Mouse (Mus musculus): ENCODE measurements around the gene Ino80b.

The Ino80b gene

DNA sequence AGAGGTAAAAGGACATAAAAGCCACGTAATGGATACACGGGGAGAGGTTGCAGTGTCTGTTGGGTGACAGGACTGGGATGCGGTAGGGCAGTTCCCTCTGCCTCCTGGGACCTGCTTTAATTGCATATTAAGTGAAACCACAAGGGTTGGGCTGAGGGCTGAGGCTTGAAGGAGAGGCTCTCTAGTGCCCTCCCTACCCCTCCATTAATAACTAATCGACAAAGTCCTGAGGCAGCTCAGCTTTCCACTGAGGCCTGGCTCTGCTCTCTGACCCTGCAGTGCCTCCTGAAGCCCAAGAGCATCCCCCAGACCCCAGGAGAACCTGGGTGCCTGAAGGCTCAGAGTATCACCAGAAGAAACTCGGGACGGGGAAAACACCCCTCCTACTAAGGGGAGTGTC is 40.8 kb downstream of the Ino80b start:
- DNase-seq (ENCODE audit: low spot score): no peak

DNA sequence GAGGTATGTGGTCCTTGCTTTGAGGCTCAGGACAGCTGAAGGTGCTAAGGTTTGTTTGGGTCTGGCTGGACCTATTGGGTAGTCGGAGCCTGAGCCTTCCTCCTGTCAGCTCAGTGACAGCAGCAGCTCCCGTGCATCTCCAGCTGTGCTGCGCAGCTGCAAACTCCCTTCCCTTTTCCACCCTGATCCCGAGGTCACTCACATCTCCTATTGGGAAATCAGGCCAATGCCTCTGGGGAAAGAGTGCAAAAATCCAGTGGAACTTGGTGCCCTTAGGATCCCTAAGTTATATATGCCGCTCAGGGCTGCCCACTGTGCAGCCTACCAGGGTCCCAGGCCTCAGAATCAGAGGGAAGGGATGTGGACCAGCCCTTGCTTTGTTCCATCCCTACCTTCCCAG is 41.7 kb downstream of the Ino80b start:
- no peak for DNase-seq (ENCODE audit: low spot score)

- DNase-seq (ENCODE audit: low spot score): no peak
These were observed 45.0 kb downstream of the Ino80b start for GRCm38 (mm10) chr6:83080210-83080609.

- peak; percentile 98 for DNase-seq (ENCODE audit: low spot score)
These were observed 46.8 kb downstream of the Ino80b start for GRCm38 (mm10) chr6:83078324-83078858.

- no peak for DNase-seq (ENCODE audit: low spot score)
These were observed 47.5 kb downstream of the Ino80b start, which contains the start of gene Pcgf1 for GRCm38 (mm10) chr6:83077630-83078323. TSS of gene Pcgf1 (plus strand) at chr6:83077869.

GRCm38 (mm10) chr6:83074979-83075378 is 50.3 kb downstream of the Ino80b start:
- no peak for DNase-seq (ENCODE audit: low spot score)

Data from ovary, postnatal 36 days (tissue).